Mouse (Mus musculus) T-helper 2 cell (primary cell): ENCODE measurements at regions not wholly inside any gene's neighbourhood (a gene's known extent, or its start where the extent isn't known, plus 50 kb on each side); places are given as distances from the start of the nearest gene placed in this dataset.

Experiments used
- in situ Hi-C: fragments of 300-600 bp; cut with MboI, MseI; formaldehyde crosslinking; loops from one replicate; pipeline ENCODE4 v1.15.1; 2025; ENCODE audit warnings: high pct_unique_total_duplicates

GRCm38 (mm10) chr14:55301996-55302395, 80.2 kb downstream of the Dhrs2 start:
- in situ Hi-C loops, result no loop called here

GRCm38 (mm10) chr14:55313615-55314014, 91.8 kb downstream of the Dhrs2 start:
- in situ Hi-C loops, result no loop called here

DNA sequence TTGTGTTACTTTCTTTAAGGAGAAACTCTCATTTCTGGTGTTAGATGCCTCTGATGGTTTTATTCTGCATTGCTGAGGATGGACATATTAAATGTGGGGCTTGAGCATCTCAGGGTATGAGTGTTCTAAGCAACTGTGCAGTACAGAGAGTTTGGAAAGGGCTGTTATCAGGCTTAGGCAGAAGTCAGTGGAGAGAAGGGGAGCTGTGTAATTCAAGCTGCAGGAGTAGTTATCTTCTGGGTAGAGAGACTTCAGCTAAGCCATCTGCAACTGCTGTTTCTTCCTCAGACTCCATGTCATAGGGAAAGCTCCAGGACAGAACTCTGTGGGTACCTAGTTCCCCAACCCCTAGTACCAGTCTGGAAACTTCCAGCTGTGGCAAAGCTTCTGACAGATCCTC, 102.1 kb downstream of the Dhrs2 start:
- in situ Hi-C loops, result no loop called here

DNA sequence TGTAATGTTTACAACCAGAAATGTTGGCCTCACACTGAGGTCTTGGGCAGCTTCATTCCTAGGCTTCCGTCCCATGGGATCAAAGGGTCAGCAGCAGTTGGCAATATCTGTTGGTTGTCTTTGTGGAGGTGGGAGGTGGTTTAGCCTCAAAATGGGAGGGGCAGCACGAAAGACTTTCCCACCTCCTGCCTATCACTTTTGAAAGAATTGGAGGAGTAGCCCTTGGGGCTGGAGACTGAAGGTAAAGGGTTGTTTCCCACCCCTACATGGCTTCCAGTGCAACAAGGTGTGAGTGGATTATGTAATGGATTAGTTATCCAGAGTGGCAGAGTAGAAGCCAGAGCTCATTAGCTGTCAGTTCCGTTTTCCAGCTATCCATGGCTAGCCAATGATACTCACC, 102.5 kb downstream of the Dhrs2 start:
- in situ Hi-C loops, result no loop called here

DNA sequence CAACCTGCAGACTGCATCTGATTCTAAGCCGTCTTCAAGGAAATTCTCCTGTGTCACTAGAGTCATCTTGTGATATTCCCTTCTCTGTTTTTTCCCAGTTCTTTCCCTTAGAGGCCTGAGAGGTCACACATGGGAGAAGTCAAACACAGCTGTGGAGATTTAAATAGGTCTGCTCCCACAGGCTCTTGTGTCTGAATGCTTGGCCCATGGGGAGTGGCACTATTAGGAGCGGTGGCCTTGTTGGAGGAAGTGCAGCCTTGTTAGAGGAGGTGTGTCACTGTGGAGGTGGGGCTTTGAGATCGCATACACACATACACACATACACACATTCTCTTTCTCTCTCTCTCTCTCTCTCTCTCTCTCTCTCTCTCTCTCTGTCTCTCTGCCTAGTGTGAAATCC, 112.0 kb downstream of the Dhrs2 start:
- in situ Hi-C loops, result loop anchor here (10.0 kb wide), 1 partner anchor 1451 kb away; no protein-coding TSS in a partner anchor

DNA sequence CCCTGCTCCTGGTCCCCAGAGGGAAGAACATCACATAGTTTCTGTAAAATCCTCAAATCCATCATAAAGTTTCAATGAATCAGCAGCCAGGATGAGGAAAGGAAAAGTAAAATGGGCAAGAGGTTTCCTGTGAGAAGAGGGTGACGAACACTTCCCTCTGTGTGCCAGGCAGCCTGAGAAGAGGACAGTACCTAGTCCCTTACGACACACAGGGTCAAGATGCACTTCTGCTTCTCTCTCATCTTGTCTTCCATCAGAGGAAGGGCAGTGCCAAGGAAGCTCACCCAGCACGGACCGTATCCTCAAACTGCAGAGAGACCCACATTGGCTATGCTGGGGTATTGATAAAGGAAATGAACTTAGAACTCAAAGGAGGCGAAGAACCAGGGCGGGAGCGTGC, 112.5 kb downstream of the Dhrs2 start:
- in situ Hi-C loops, result loop anchor here (10.0 kb wide), 1 partner anchor 1450 kb away; no protein-coding TSS in a partner anchor

- in situ Hi-C loops, result loop anchor here (10.0 kb wide), 1 partner anchor 1449 kb away; no protein-coding TSS in a partner anchor
Measured at GRCm38 (mm10) chr14:55335586-55335985, 113.8 kb downstream of the Dhrs2 start.

GRCm38 (mm10) chr14:55336451-55337195, 114.8 kb downstream of the Dhrs2 start:
- in situ Hi-C loops, result loop anchor here (10.0 kb wide), 1 partner anchor 1448 kb away; no protein-coding TSS in a partner anchor

- in situ Hi-C loops, result loop anchor here (10.0 kb wide), 1 partner anchor 1447 kb away; no protein-coding TSS in a partner anchor
Measured at GRCm38 (mm10) chr14:55338010-55338409, 116.2 kb downstream of the Dhrs2 start.

DNA sequence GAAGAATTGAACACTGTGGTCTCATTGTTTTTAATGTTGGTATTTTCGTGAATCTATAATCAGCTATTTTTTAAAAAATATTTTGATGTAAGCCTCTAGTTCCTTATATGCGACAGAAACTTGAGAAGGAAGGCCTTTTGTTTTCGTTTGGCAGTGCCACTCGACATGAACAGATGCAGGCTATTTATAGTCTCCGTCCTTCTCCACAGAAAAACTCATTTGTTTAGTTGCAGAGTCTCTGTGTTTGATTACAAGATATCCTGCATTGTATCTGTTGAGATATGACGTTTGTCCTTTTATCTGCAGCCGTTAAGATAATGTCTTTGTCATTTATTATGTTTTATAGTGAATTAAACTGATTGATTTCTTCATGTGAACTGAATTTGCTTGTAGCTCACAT, 116.7 kb downstream of the Dhrs2 start:
- in situ Hi-C loops, result loop anchor here (10.0 kb wide), 1 partner anchor 1446 kb away; no protein-coding TSS in a partner anchor

DNA sequence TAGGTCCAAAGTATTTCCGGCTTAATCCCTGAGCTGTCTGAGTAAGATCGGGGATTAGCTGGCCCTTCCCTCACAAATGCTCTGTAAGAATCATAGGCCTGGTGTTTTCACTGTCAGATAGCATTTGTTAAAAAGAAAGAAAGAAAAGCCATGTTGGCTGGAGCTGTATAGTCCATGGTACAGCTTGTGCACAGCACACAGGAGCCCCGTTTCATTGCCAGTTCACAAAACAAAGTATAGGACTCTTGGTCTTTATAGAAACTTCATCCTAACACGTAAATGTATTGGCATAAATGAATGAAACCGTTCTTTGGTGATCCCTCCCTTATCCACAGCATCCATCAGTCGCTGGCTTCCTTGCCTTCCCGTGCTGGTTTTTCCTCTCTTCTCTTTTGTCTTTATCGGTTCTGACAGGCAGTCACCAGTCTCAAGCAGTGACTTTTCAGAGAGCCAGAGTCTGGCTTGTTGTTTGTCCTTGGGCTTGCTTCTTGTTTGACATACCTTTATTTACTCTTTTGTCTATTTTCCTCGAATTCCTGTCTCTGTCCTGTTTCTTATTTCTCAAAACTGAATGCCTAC, 117.3 kb downstream of the Dhrs2 start:
- in situ Hi-C loops, result loop anchor here (10.0 kb wide), 1 partner anchor 1446 kb away; no protein-coding TSS in a partner anchor

- in situ Hi-C loops, result no loop called here
Measured at GRCm38 (mm10) chr14:55343341-55343740, 121.5 kb downstream of the Dhrs2 start.

DNA sequence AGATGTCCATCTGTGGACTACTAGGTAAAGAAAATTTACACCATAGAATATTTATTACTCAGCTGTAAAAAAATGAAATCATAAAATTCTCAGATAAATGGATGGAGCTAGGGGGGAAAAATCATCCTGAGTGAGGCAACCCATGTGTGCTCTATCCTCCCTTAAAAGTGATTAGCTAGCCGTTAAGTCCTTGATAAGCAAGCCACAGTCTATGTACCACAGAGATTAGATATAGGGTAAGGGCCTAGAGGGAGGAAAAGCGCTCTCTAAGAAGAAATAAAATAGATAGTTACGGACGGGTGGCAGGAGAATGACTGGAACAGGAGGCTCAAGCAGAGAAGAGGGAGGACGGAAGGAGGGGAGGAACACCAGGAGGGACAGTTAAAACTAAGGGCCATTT, 122.1 kb downstream of the Dhrs2 start:
- in situ Hi-C loops, result no loop called here

GRCm38 (mm10) chr14:55345091-55345490, 123.3 kb downstream of the Dhrs2 start:
- in situ Hi-C loops, result no loop called here

DNA sequence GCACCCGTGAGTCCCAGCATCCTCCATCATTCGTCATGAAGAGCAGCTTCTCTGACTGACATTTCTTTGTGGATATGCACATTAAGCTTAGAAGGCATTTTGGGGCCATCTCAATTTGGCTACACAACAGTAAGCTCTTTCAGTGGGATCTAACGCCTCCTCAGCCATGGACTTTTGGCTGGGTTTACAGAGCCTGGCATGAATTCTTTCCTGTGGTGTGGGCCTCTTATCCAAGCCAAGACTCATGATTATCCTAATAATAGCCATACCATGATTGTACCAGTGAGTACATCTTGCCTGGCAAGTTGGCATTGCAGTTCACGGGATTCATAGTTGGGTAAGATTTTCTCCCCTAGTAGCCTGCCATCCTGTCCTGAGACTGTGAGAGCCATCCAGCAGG, 126.3 kb downstream of the Dhrs2 start:
- in situ Hi-C loops, result no loop called here

GRCm38 (mm10) chr14:55357258-55357657, 121.3 kb upstream of the Dhrs4 start:
- in situ Hi-C loops, result no loop called here

- in situ Hi-C loops, result no loop called here
Measured at GRCm38 (mm10) chr14:55358429-55358828, 120.1 kb upstream of the Dhrs4 start.

DNA sequence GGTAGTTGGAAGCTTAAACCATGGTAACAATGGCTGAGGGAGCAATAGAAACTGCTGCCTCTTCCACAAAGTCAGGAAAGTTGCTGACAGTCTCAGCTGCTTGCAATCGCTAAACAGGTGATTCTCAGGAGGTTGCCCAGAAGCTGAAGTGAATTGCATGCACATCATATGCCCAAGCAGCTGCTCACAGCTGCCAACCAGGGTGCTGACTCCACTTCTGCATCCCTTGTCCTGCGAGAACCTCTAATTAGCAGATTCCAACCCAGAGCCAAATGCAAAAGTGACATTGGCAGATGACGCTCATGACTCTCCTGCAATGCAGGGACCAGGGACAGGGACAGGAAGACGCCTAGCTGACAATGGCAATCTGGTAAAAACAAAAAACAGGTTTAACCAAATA, 116.2 kb upstream of the Dhrs4 start:
- in situ Hi-C loops, result no loop called here

DNA sequence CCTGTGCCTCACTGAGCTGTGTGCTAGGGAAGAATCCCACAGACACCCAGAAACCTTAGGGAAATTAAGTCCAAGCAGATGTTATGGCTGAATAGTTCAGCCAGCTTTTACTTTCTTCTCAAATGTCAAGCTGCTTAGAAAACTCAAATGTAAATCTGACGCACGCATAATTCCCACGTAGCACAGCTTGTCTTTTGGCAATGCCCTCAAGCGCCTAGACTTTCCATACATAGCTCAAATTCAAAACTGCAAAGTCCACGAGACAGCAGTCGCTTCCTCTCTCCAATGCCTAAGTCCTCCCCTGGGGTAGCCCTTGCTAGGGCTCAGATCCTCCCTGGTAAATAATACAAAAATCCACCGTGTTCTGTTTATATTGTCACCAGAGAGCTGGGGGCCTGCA, 115.8 kb upstream of the Dhrs4 start:
- in situ Hi-C loops, result no loop called here

DNA sequence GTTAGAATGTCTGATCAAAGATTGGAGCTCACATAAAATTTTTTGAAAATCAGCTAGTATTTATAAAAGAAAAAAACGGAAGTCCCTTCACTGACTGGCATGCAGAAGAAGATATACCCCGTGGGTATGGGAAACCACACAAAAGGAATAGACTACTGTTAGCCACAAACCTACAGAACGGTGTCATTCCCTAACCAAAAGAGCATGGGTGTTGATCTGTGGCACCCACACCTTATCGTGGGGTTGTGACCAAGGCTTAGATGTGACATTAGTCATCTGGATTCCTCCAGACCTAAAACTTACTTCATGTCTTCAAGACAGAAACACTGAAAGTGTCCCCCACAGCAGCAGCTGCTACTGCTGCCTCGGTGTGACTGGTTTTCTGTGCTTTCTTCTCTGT, 108.2 kb upstream of the Dhrs4 start:
- in situ Hi-C loops, result no loop called here

DNA sequence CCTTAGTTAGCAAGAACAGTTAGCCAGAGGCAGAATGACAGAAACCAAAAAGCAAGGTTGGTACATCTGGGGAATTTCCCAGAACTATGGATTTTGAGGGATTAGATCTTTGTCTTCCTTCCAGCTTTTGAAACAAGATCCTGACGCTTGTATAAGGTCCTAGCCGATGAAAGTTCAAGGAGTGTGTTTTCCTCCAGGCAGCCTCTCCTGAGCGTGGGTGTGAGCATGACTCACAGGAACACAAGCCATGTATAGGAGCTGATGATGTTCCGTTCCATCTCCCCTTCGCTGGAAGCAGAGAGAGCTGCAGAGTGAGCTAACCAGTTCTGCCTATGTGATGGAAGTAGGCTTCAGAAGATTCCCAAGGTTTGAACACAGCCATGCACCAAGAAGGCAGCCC, 105.6 kb upstream of the Dhrs4 start:
- in situ Hi-C loops, result no loop called here

DNA sequence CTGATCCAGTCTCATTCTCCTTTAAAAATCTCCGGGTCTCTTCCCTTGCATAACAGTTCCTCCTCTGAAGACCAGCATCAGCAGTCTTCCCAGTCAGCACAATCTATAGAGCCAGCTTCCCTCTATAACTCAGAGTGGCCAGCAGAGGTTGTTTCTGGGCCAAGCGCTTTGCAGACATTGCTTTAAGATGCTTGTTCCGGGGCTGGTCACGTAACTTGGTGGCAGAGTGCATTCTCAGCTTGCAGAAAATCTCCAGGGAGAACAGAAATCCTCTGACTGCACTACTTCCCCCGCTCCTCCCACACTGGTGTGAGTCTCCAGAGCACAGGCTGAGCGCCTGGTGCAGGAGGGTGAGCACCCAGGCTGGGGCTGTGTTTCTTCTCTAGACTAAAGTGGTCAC, 91.8 kb upstream of the Dhrs4 start:
- in situ Hi-C loops, result no loop called here

DNA sequence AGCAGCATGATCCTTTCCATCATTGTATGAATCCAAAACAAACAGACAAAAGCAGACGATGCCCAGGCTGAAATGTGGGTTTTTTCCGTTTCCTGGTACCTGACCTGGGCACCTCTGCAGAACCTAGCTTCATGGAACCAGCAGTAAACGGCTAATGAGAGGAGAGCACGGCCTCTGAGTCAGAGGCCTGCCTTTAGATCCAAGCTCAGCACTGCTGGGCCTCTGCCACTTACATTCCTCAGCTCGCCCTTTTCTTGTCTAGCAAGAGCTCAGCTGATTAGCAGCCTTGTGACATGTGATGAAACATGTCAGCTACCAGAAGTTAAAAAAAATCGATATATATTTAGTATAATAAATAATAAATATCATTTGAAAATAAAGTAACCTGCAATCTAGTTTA, 91.2 kb upstream of the Dhrs4 start:
- in situ Hi-C loops, result no loop called here
